Mouse (Mus musculus) liver, embryonic 14.5 days (tissue): Measurements from ENCODE around the gene Stat4.

Experiments
- CTCF ChIP-seq: IDR thresholded peaks from 2 replicates; pipeline ENCODE4 v1.5.1; 2016; ENCODE audit warnings: antibody characterized with exemption, low read depth, control low read depth
- EP300 ChIP-seq: IDR thresholded peaks from 2 replicates; pipeline ENCODE4 v1.6.1; 2016; ENCODE audit warnings: antibody characterized with exemption, low read depth

- no peak for TF ChIP-seq CTCF
- no peak for TF ChIP-seq EP300
These were observed 32.7 kb downstream of the Stat4 start for GRCm38 (mm10) chr1:52019621-52020020.
